Mouse (Mus musculus) G1E (cell line): ENCODE measurements around the gene Mettl15. TPM values are rescaled to one million over a fixed set of nuclear protein-coding genes. Genes with fewer than 3 reads are reported as not detected.

Source experiments
- ATAC-seq: 2 replicates; pipeline ENCODE4 v1.8.0; 2016; ENCODE audit warnings: mild to moderate bottlenecking; ENCODE audit not compliant: insufficient number of reproducible peaks, poor library complexity, low FRiP score, severe bottlenecking; ENCODE audit errors: extremely low read depth
- DNase-seq: peaks from one replicate; pipeline ENCODE4 v3.0.0; 2012; ENCODE audit warnings: low spot score
- H3K27me3 ChIP-seq: 2 replicates; pipeline ENCODE4 v1.6.1; 2012; ENCODE audit warnings: mild to moderate bottlenecking, low read length, inconsistent platforms; ENCODE audit not compliant: insufficient read depth
- H3K36me3 ChIP-seq: replicated peaks from 2 replicates; pipeline ENCODE3; 2012; ENCODE audit warnings: mild to moderate bottlenecking, inconsistent platforms
- H3K4me1 ChIP-seq: 2 replicates; pipeline ENCODE4 v1.6.1; 2012; ENCODE audit warnings: low read depth, low read length, inconsistent platforms, mixed read lengths; ENCODE audit not compliant: insufficient read depth
- H3K4me3 ChIP-seq: 2 replicates; pipeline ENCODE4 v1.5.1; 2012; ENCODE audit warnings: low read depth, mild to moderate bottlenecking, inconsistent platforms, low read length, moderate library complexity, mixed read lengths
- H3K9me3 ChIP-seq: replicated peaks from 2 replicates; pipeline ENCODE4 v1.6.1; 2012; ENCODE audit warnings: inconsistent platforms
- CTCF ChIP-seq: IDR thresholded peaks from 2 replicates; pipeline ENCODE4 v1.5.1; 2012; ENCODE audit warnings: low read depth, low read length, inconsistent platforms, mixed read lengths
- GATA1 ChIP-seq: IDR thresholded peaks from 2 replicates; pipeline ENCODE4 v1.6.1; 2012; ENCODE audit warnings: borderline replicate concordance, low read length, inconsistent platforms, mixed read lengths
- GATA2 ChIP-seq: IDR thresholded peaks from 2 replicates; pipeline ENCODE4 v1.6.1; 2012; ENCODE audit warnings: low read depth, low read length, inconsistent platforms, borderline replicate concordance
- POLR2AphosphoS5 ChIP-seq: IDR thresholded peaks from 2 replicates; pipeline ENCODE4 v1.6.1; 2012; ENCODE audit warnings: low read depth, low read length, inconsistent platforms; ENCODE audit not compliant: insufficient replicate concordance
- TAL1 ChIP-seq: conservative IDR thresholded peaks from 2 replicates; pipeline ENCODE4 v1.6.1; 2012; ENCODE audit warnings: low read depth, low read length, inconsistent platforms, mixed read lengths
- polyA plus RNA-seq: library from polyadenylated mRNA; stranded (reverse); fragments of >175 nt; gene quantifications from 2 replicates; pipeline ENCODE4 v1.2.3, GENCODE M21; 2012
- total RNA-seq, 2 experiments: library from RNA; stranded (forward) in 1 of 2; stranded (reverse) in 1 of 2; fragments of 200-1000 nt in 1 of 2; fragments of >200 nt in 1 of 2; fragmentation: Nextera tagmentation in 1 of 2; gene quantifications; 2 replicates each; pipeline ENCODE4 v1.2.3; 2014 to 2017

Gene Mettl15
- total and polyA plus RNA-seq, 3 experiments: 0.51 to 9.1 (median 5.2) TPM

GRCm38 (mm10) chr2:109140330-109140729, 140.2 kb downstream of the Mettl15 start:
- DNase-seq (no peak), ATAC-seq (no peak)
- Histone ChIP-seq H3K4me3 (no peak overlapping the region), H3K9me3 (no peaks in the 10 kb centered on the region), H3K27me3 (no peaks in the 10 kb centered on the region), H3K36me3 (no peaks in the 10 kb centered on the region), H3K4me1 (no peaks in the 10 kb centered on the region)
- TF ChIP-seq CTCF (no peak), GATA2 (no peak), TAL1 (no peak), POLR2AphosphoS5 (no peak), GATA1 (no peak)

GRCm38 (mm10) chr2:109137276-109137675, 143.3 kb downstream of the Mettl15 start:
- no peak for TF ChIP-seq CTCF
- TF ChIP-seq TAL1: no peak
- TF ChIP-seq GATA1: no peak
- TF ChIP-seq GATA2: no peak
- TF ChIP-seq POLR2AphosphoS5: no peak
- Histone ChIP-seq H3K9me3 (no peaks in the 10 kb centered on the region), H3K4me3 (no peak overlapping the region), H3K4me1 (no peaks in the 10 kb centered on the region), H3K36me3 (no peaks in the 10 kb centered on the region), H3K27me3 (no peaks in the 10 kb centered on the region)
- DNase-seq (no peak), ATAC-seq (no peak)

DNA sequence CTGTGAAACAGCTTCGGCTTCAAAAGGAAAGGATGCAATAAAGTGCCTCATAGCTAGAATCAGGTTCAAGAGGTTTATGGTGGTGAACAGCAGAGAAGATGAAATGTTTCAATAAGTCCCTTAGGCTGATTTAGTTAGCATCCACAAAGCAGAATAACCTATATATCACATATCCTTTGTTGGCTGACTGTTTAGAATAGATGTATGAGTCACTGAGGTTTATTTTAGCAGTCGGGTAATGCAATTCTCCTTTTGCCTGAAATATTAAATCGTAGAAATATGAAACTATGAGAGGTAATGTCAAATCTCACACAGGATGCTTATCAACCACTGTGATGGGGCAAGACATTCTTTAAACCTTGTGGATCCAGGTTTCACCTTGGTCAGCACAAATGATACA, 149.8 kb downstream of the Mettl15 start:
- TF ChIP-seq GATA1 (no peak), POLR2AphosphoS5 (no peak), CTCF (no peak), TAL1 (no peak), GATA2 (no peak)
- no peaks in the 10 kb centered on the region for H3K27me3 ChIP-seq
- ATAC-seq: no peak
- H3K9me3 ChIP-seq: no peaks in the 10 kb centered on the region
- no peak overlapping the region for H3K4me3 ChIP-seq
- no peaks in the 10 kb centered on the region for H3K36me3 ChIP-seq
- no peaks in the 10 kb centered on the region for H3K4me1 ChIP-seq
- DNase-seq: no peak

DNA sequence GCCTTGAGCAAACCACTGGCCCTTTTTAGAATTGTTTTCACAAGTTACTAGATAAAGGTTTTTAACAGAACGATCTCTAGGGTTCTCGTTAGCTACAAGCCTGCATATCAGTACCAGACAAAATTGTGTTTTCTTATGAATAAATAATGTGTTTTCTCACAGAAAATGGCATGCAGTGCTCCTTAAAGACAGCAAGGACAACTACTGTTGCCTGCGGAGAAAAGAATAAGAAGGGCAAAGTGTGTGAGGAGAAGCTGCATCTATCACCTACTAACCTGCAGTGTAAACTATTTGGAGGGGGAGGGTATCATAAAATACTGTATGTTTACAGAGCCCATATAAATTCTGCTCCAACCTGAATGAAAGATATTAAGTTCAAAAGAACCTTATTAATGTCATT, 150.6 kb downstream of the Mettl15 start:
- H3K4me3 ChIP-seq: no peak overlapping the region
- no peaks in the 10 kb centered on the region for H3K4me1 ChIP-seq
- H3K36me3 ChIP-seq: no peaks in the 10 kb centered on the region
- no peaks in the 10 kb centered on the region for H3K9me3 ChIP-seq
- ATAC-seq: no peak
- no peak for TF ChIP-seq CTCF
- TF ChIP-seq GATA2: no peak
- no peak for TF ChIP-seq POLR2AphosphoS5
- no peak for TF ChIP-seq GATA1
- no peak for TF ChIP-seq TAL1
- no peak for DNase-seq
- H3K27me3 ChIP-seq: no peaks in the 10 kb centered on the region

DNA sequence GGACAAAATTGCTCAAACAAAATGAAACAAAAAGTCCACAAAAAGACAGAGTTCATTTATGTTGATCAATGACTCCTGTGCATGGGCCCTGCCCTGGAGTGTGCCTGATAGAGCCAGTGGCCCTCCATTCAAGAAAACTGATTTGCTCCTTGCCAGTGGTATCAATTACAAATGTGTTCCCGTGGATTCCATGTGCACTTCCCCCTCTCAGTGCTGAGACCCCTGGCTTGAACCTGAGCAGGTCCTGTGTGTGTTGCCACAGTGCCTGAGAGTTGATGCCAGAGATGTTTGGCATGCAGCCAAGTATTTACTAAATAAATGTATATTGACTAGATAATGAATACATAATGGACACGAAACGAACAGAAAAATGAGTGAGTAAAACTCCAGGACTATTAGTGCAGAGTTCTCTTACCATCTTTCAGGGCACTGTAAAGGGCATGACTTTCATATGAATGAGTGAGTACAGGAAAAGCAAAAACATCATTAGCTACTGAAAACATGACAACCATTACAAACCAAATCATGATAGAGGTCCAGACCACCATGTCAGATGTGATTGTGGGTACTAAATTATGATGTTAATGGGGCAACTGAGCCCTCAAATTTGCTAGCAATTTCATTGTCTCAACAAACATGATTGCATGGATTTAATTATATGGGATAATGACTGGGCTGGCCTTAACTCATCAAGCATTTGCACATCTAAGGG, 174.6 kb downstream of the Mettl15 start:
- no peaks in the 10 kb centered on the region; the same call in 1 of the 2 replicates for H3K9me3 ChIP-seq
- no peaks in the 10 kb centered on the region for H3K27me3 ChIP-seq
- no peaks in the 10 kb centered on the region for H3K4me1 ChIP-seq
- TF ChIP-seq GATA1 (no peak), POLR2AphosphoS5 (no peak), GATA2 (no peak), TAL1 (no peak), CTCF (no peak)
- ATAC-seq (no peak), DNase-seq (no peak)
- no peaks in the 10 kb centered on the region for H3K36me3 ChIP-seq
- H3K4me3 ChIP-seq: no peak overlapping the region

GRCm38 (mm10) chr2:109049686-109050085, 230.9 kb downstream of the Mettl15 start:
- no peaks in the 10 kb centered on the region for H3K9me3 ChIP-seq
- no peaks in the 10 kb centered on the region for H3K36me3 ChIP-seq
- no peaks in the 10 kb centered on the region for H3K4me1 ChIP-seq
- TF ChIP-seq GATA1 (no peak), CTCF (no peak), POLR2AphosphoS5 (no peak), GATA2 (no peak), TAL1 (no peak)
- no peak for ATAC-seq
- no peak overlapping the region for H3K4me3 ChIP-seq
- no peak for DNase-seq
- H3K27me3 ChIP-seq: no peaks in the 10 kb centered on the region

Other genes with a start within 250 kb of the Mettl15 start
- gene Kif18a, start within 50 bp of the Mettl15 start, total RNA-seq (2014; fragmentation: Nextera tagmentation): 42.8 and 59.5 TPM in 2 replicates
- gene Kif18a, start within 50 bp of the Mettl15 start, total RNA-seq (2017): 33.1 and 35.4 TPM in 2 replicates
- gene Kif18a, start within 50 bp of the Mettl15 start, polyA plus RNA-seq: 0.72 and 1.1 TPM in 2 replicates